Mouse (Mus musculus) lung, embryonic 14.5 days (tissue): ENCODE results near the gene Kirrel. TPM values are rescaled to one million over a fixed set of nuclear protein-coding genes. Genes with fewer than 3 reads are reported as not detected.

Experiments
- ATAC-seq: fragments of 200-750 bp; cut with Nextera tagmentation; 2 replicates; pipeline ENCODE4 v1.8.0; 2017; ENCODE audit warnings: mild to moderate bottlenecking, moderate TSS enrichment, moderate library complexity; ENCODE audit not compliant: insufficient read depth
- DNase-seq: peaks from one replicate; pipeline ENCODE4 v3.0.0-alpha.2; 2015
- H3K27ac ChIP-seq: fragments of 300-500 bp; sonication (generic); 2 replicates; pipeline ENCODE4 v1.5.1; 2014; ENCODE audit warnings: low read depth, mild to moderate bottlenecking, moderate library complexity
- H3K27me3 ChIP-seq: fragments of 300-500 bp; sonication (generic); 2 replicates; pipeline ENCODE4 v1.6.1; 2014; ENCODE audit warnings: low read length, control low read depth; ENCODE audit not compliant: insufficient read depth
- H3K36me3 ChIP-seq: fragments of 300-500 bp; sonication (generic); 2 replicates; pipeline ENCODE4 v1.6.1; 2014; ENCODE audit warnings: control low read depth; ENCODE audit not compliant: insufficient read depth
- H3K4me1 ChIP-seq: fragments of 300-500 bp; sonication (generic); 2 replicates; pipeline ENCODE4 v1.6.1; 2014; ENCODE audit warnings: antibody characterized with exemption, control low read depth; ENCODE audit not compliant: insufficient read depth
- H3K4me2 ChIP-seq: fragments of 300-500 bp; sonication (generic); 2 replicates; pipeline ENCODE4 v1.6.1; 2014; ENCODE audit warnings: mild to moderate bottlenecking
- H3K4me3 ChIP-seq: fragments of 300-500 bp; sonication (generic); 2 replicates; pipeline ENCODE4 v1.5.1; 2014; ENCODE audit warnings: low read depth, low read length
- H3K9ac ChIP-seq: fragments of 300-500 bp; sonication (generic); 2 replicates; pipeline ENCODE4 v1.6.1; 2014
- H3K9me3 ChIP-seq: fragments of 300-500 bp; sonication (generic); 2 replicates; pipeline ENCODE4 v1.6.1; 2016; ENCODE audit warnings: low read depth, low read length, control low read depth
- CTCF ChIP-seq: IDR thresholded peaks from 2 replicates; pipeline ENCODE4 v1.5.1; 2016; ENCODE audit warnings: antibody characterized with exemption, low read depth
- WGBS: fragments of 180-500 bp; shearing (Covaris S2); extraction: QIAGEN DNeasy Blood & Tissue Kit; methylation state at CpG from one replicate; pipeline ENCODE4 v1.1.7; 2014; 5-methylcytosine and 5-hydroxymethylcytosine counted together
- polyA plus RNA-seq: library from polyadenylated mRNA; unstranded; fragments of >200 nt; fragmentation: Nextera tagmentation; extraction: Ambion mirVana; gene quantifications from 2 replicates; pipeline ENCODE4 v1.2.1, GENCODE M21; 2014

The Kirrel gene
- polyA plus RNA-seq, 1 experiment from 2014 or later = 12.8 TPM

GRCm38 (mm10) chr3:87072191-87072590 lies 102.4 kb downstream of the Kirrel start:
- 61% methylated on average over 3 of the region's 3 CpGs for WGBS
- H3K36me3 ChIP-seq = no peaks in the 10 kb centered on the region
- DNase-seq (no peak), ATAC-seq (no peak)
- no peak overlapping the region for H3K4me3 ChIP-seq
- TF ChIP-seq CTCF = no peak
- H3K27me3 ChIP-seq = no peaks in the 10 kb centered on the region
- no peak overlapping the region for H3K27ac ChIP-seq
- H3K4me2 ChIP-seq = no peak overlapping the region
- no peaks in the 10 kb centered on the region for H3K4me1 ChIP-seq
- H3K9ac ChIP-seq = no peak overlapping the region
- no peaks in the 10 kb centered on the region for H3K9me3 ChIP-seq

- DNase-seq (no peak), ATAC-seq (no peak)
- TF ChIP-seq CTCF = no peak
- no peak overlapping the region for H3K4me2 ChIP-seq
- 76% methylated on average over 8 of the region's 8 CpGs for WGBS
- H3K27ac ChIP-seq = no peak overlapping the region
- H3K4me3 ChIP-seq = no peak overlapping the region
- no peaks in the 10 kb centered on the region for H3K9me3 ChIP-seq
- no peak overlapping the region for H3K9ac ChIP-seq
- no peaks in the 10 kb centered on the region for H3K36me3 ChIP-seq
- no peaks in the 10 kb centered on the region for H3K27me3 ChIP-seq
- no peaks in the 10 kb centered on the region for H3K4me1 ChIP-seq
Observed at GRCm38 (mm10) chr3:87067396-87067975, 107.1 kb downstream of the Kirrel start.

- Histone ChIP-seq H3K27me3 (no peaks in the 10 kb centered on the region), H3K36me3 (no peaks in the 10 kb centered on the region), H3K9ac (no peak overlapping the region), H3K4me2 (no peak overlapping the region), H3K4me3 (no peak overlapping the region), H3K4me1 (no peaks in the 10 kb centered on the region), H3K9me3 (no peaks in the 10 kb centered on the region), H3K27ac (no peak overlapping the region)
- 75% methylated on average over 1 of the region's 1 CpGs for WGBS
- DNase-seq (no peak), ATAC-seq (no peak)
- no peak for TF ChIP-seq CTCF
Observed at GRCm38 (mm10) chr3:87053939-87054338, 120.6 kb downstream of the Kirrel start.

DNA sequence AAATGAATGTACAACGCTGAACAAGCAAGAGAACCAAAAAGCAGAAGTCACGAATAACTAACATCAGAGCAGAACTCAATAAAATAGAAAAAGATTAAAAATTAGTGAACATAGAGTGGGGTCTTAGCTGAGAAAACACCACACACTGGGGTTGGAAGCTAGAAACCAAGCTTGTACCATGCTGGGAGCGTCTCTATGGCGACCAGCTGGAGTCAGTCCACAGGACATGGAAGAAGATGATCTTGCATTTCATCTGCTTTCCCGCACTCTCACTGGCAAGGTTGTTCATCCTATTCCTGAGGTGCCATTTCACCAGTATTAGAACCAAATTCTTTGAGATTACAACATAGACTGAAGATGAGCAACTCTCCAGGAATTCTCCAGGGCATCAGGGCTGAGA lies 126.7 kb downstream of the Kirrel start:
- Histone ChIP-seq H3K4me2 (no peak overlapping the region), H3K9ac (no peak overlapping the region), H3K36me3 (no peaks in the 10 kb centered on the region), H3K4me1 (no peaks in the 10 kb centered on the region), H3K27ac (no peak overlapping the region), H3K4me3 (no peak overlapping the region), H3K9me3 (no peaks in the 10 kb centered on the region), H3K27me3 (no peaks in the 10 kb centered on the region)
- DNase-seq (no peak), ATAC-seq (no peak)
- no peak for TF ChIP-seq CTCF
- WGBS = 87% methylated on average over 5 of the region's 5 CpGs

DNA sequence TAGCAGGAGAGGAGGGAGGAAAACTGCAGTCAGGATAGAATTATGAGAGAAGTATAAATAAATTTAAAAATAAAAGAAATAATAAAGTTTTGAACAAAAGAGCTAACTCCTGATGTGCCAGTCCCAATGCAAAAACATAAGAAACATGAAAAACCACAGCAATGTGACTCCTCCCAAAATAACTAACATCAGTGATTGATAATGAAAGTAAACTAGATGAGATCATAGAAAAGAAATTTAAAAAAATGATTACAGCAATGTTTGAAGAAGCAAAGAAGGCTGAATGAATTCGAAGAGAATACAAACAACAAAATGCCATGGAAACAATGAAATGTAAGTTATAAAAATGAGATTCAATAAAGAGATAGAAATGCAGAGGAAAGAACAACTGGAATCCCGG lies 132.8 kb downstream of the Kirrel start:
- no peak for TF ChIP-seq CTCF
- ATAC-seq = no peak
- WGBS = 65% methylated on average over 2 of the region's 2 CpGs
- Histone ChIP-seq H3K9ac (no peak overlapping the region), H3K4me1 (no peaks in the 10 kb centered on the region; the same call in 1 of the 2 replicates), H3K4me2 (no peak overlapping the region), H3K27me3 (no peaks in the 10 kb centered on the region), H3K9me3 (no peaks in the 10 kb centered on the region), H3K27ac (no peak overlapping the region), H3K4me3 (no peak overlapping the region), H3K36me3 (no peaks in the 10 kb centered on the region)
- no peak for DNase-seq

GRCm38 (mm10) chr3:87038500-87038899 lies 136.0 kb downstream of the Kirrel start:
- WGBS = 68% methylated on average over 6 of the region's 6 CpGs
- no peak overlapping the region for H3K4me2 ChIP-seq
- H3K9ac ChIP-seq = no peak overlapping the region
- TF ChIP-seq CTCF = no peak
- H3K4me1 ChIP-seq = no peaks in the 10 kb centered on the region; the same call in 1 of the 2 replicates
- H3K27ac ChIP-seq = no peak overlapping the region
- H3K4me3 ChIP-seq = no peak overlapping the region
- H3K27me3 ChIP-seq = no peaks in the 10 kb centered on the region
- ATAC-seq (no peak), DNase-seq (no peak)
- no peaks in the 10 kb centered on the region for H3K36me3 ChIP-seq
- no peaks in the 10 kb centered on the region for H3K9me3 ChIP-seq

GRCm38 (mm10) chr3:87034061-87034460 lies 140.5 kb downstream of the Kirrel start:
- H3K9ac ChIP-seq = no peak overlapping the region

More at GRCm38 (mm10) chr3:87034061-87034460, 140.5 kb downstream of the Kirrel start:
- no peak overlapping the region for H3K4me2 ChIP-seq
- H3K4me3 ChIP-seq = no peak overlapping the region
- 90% methylated on average over 3 of the region's 4 CpGs for WGBS
- no peaks in the 10 kb centered on the region for H3K9me3 ChIP-seq
- ATAC-seq (no peak), DNase-seq (no peak)
- TF ChIP-seq CTCF = no peak
- no peak overlapping the region for H3K27ac ChIP-seq
- no peaks in the 10 kb centered on the region for H3K27me3 ChIP-seq
- H3K36me3 ChIP-seq = no peaks in the 10 kb centered on the region
- no peaks in the 10 kb centered on the region; the same call in 1 of the 2 replicates for H3K4me1 ChIP-seq
